Mouse (Mus musculus) forebrain, embryonic 13.5 days (tissue): ENCODE results near the gene Tgfbr3l. TPM values are rescaled to one million over a fixed set of nuclear protein-coding genes. Genes with fewer than 3 reads are reported as not detected.
A peak's percentile ranks its signal among the peaks of the same experiment; 100 is the strongest.
"Not testable (repeated sequence)": the region's sequence is repeated elsewhere in the genome, so short reads cannot be mapped to it uniquely, and the experiment has no call there.

ENCODE experiments used
- ATAC-seq: fragments of 200-750 bp; cut with Nextera tagmentation; 2 replicates; pipeline ENCODE4 v1.8.0; 2017
- H3K27ac ChIP-seq: fragments of 300-500 bp; sonication (generic); 2 replicates; pipeline ENCODE4 v1.5.1; 2015; ENCODE audit warnings: inconsistent platforms, mild to moderate bottlenecking, moderate library complexity
- H3K27me3 ChIP-seq: fragments of 300-500 bp; sonication (generic); 2 replicates; pipeline ENCODE4 v1.6.1; 2015; ENCODE audit warnings: mild to moderate bottlenecking, inconsistent platforms
- H3K36me3 ChIP-seq: fragments of 300-500 bp; sonication (generic); 2 replicates; pipeline ENCODE4 v1.6.1; 2015; ENCODE audit warnings: mild to moderate bottlenecking, inconsistent platforms; ENCODE audit not compliant: poor library complexity, severe bottlenecking
- H3K4me1 ChIP-seq: fragments of 300-500 bp; sonication (generic); 2 replicates; pipeline ENCODE4 v1.6.1; 2015; ENCODE audit warnings: inconsistent platforms
- H3K4me2 ChIP-seq: fragments of 300-500 bp; sonication (generic); 2 replicates; pipeline ENCODE4 v1.6.1; 2015; ENCODE audit warnings: inconsistent platforms, mild to moderate bottlenecking, moderate library complexity
- H3K4me3 ChIP-seq: fragments of 300-500 bp; sonication (generic); 2 replicates; pipeline ENCODE4 v1.5.1; 2015; ENCODE audit warnings: mild to moderate bottlenecking, inconsistent platforms
- H3K9ac ChIP-seq: fragments of 300-500 bp; sonication (generic); 2 replicates; pipeline ENCODE4 v1.6.1; 2015; ENCODE audit warnings: mild to moderate bottlenecking, inconsistent platforms
- H3K9me3 ChIP-seq: fragments of 300-500 bp; sonication (generic); replicated peaks from 2 replicates; pipeline ENCODE4 v1.6.1; 2016; ENCODE audit warnings: inconsistent platforms
- WGBS: fragments of 180-500 bp; shearing (Covaris S2); methylation state at CpG from one replicate; pipeline ENCODE4 v1.1.7; 2015; 5-methylcytosine and 5-hydroxymethylcytosine counted together
- polyA plus RNA-seq: library from polyadenylated mRNA; unstranded; fragments of >200 nt; fragmentation: Nextera tagmentation; extraction: Ambion mirVana; gene quantifications from 2 replicates; pipeline ENCODE4 v1.2.1, GENCODE M21; 2015

Gene Tgfbr3l
- polyA plus RNA-seq, 1 experiment from 2014 or later = 4.1 TPM

GRCm38 (mm10) chr8:4239193-4239890, 8.7 kb upstream of the Tgfbr3l start:
- Histone ChIP-seq H3K4me1 (peaks cover 34% of the 10 kb centered on the region), H3K9ac (peak overlapping the region; percentile 75), H3K4me3 (peak overlapping the region; percentile 69), H3K27ac (peak overlapping the region; percentile 83), H3K9me3 (no peaks in the 10 kb centered on the region), H3K27me3 (no peaks in the 10 kb centered on the region), H3K36me3 (peaks cover 36% of the 10 kb centered on the region), H3K4me2 (peak overlapping the region; percentile 89)
- ATAC-seq = peak; percentile 28
- 14% methylated on average over 19 of the region's 19 CpGs for WGBS

GRCm38 (mm10) chr8:4245061-4245460, 3.0 kb upstream of the Tgfbr3l start:
- peaks cover 90% of the 10 kb centered on the region for H3K36me3 ChIP-seq
- no peak for ATAC-seq

GRCm38 (mm10) chr8:4245737-4246136, 2.3 kb upstream of the Tgfbr3l start:
- no peak overlapping the region for H3K27ac ChIP-seq
- peaks cover 87% of the 10 kb centered on the region for H3K36me3 ChIP-seq
- WGBS = 93% methylated on average over 12 of the region's 13 CpGs
- H3K4me3 ChIP-seq = no peak overlapping the region
- H3K9me3 ChIP-seq = no peaks in the 10 kb centered on the region
- H3K27me3 ChIP-seq = peaks cover 4% of the 10 kb centered on the region; the same call in 1 of the 2 replicates
- H3K4me1 ChIP-seq = peaks cover 24% of the 10 kb centered on the region
- no peak overlapping the region for H3K9ac ChIP-seq
- no peak for ATAC-seq
- no peak overlapping the region for H3K4me2 ChIP-seq

More at GRCm38 (mm10) chr8:4245061-4245460, 3.0 kb upstream of the Tgfbr3l start:
- 97% methylated on average over 5 of the region's 5 CpGs for WGBS
- H3K27ac ChIP-seq = no peak overlapping the region
- peaks cover 24% of the 10 kb centered on the region for H3K4me1 ChIP-seq
- no peaks in the 10 kb centered on the region for H3K9me3 ChIP-seq
- H3K4me2 ChIP-seq = no peak overlapping the region
- peaks cover 4% of the 10 kb centered on the region; the same call in 1 of the 2 replicates for H3K27me3 ChIP-seq
- no peak overlapping the region for H3K4me3 ChIP-seq
- H3K9ac ChIP-seq = no peak overlapping the region

- H3K4me2 ChIP-seq = no peak overlapping the region
- peaks cover 4% of the 10 kb centered on the region; the same call in 1 of the 2 replicates for H3K27me3 ChIP-seq
- no peak overlapping the region for H3K27ac ChIP-seq
- H3K9me3 ChIP-seq = no peaks in the 10 kb centered on the region
- ATAC-seq = no peak
- H3K4me3 ChIP-seq = no peak overlapping the region
- peaks cover 77% of the 10 kb centered on the region for H3K36me3 ChIP-seq
- H3K9ac ChIP-seq = no peak overlapping the region
- H3K4me1 ChIP-seq = peaks cover 14% of the 10 kb centered on the region
- WGBS = 91% methylated on average over 8 of the region's 8 CpGs
Measured at GRCm38 (mm10) chr8:4247241-4247640, 773 bp upstream of the Tgfbr3l start.

- Histone ChIP-seq H3K4me3 (no peak overlapping the region), H3K9ac (peak overlapping the region; percentile 51), H3K36me3 (peaks cover 57% of the 10 kb centered on the region), H3K4me1 (peaks cover 26% of the 10 kb centered on the region), H3K4me2 (no peak overlapping the region), H3K27ac (no peak overlapping the region), H3K9me3 (no peaks in the 10 kb centered on the region), H3K27me3 (peaks cover 4% of the 10 kb centered on the region; the same call in 1 of the 2 replicates)
- WGBS = 19% methylated on average over 29 of the region's 29 CpGs
- no peak for ATAC-seq
Measured at GRCm38 (mm10) chr8:4249213-4249612, 1.2 kb downstream of the Tgfbr3l start.

- Histone ChIP-seq H3K4me3 (no peak overlapping the region), H3K9ac (no peak overlapping the region), H3K4me2 (no peak overlapping the region), H3K4me1 (peaks cover 28% of the 10 kb centered on the region), H3K27ac (no peak overlapping the region), H3K9me3 (no peaks in the 10 kb centered on the region), H3K36me3 (peaks cover 56% of the 10 kb centered on the region), H3K27me3 (peaks cover 4% of the 10 kb centered on the region; the same call in 1 of the 2 replicates)
- peak; percentile 34 for ATAC-seq
- WGBS = 31% methylated on average over 26 of the region's 26 CpGs
Measured at GRCm38 (mm10) chr8:4250306-4250970, 2.4 kb downstream of the Tgfbr3l start.

GRCm38 (mm10) chr8:4252116-4252760, 4.2 kb downstream of the Tgfbr3l start:
- peak overlapping the region; percentile 69 for H3K4me2 ChIP-seq
- 46% methylated on average over 8 of the region's 8 CpGs for WGBS
- H3K36me3 ChIP-seq = peaks cover 56% of the 10 kb centered on the region
- ATAC-seq = no peak
- H3K9ac ChIP-seq = peak overlapping the region; percentile 89
- H3K9me3 ChIP-seq = no peaks in the 10 kb centered on the region
- peaks cover 4% of the 10 kb centered on the region; the same call in 1 of the 2 replicates for H3K27me3 ChIP-seq
- peak overlapping the region; percentile 93; the same call in 1 of the 2 replicates for H3K27ac ChIP-seq
- peaks cover 41% of the 10 kb centered on the region for H3K4me1 ChIP-seq
- peak overlapping the region; percentile 89 for H3K4me3 ChIP-seq

- peaks cover 50% of the 10 kb centered on the region for H3K4me1 ChIP-seq
- peak within 1 kb of the TSS; percentile 69 for H3K4me2 ChIP-seq
- H3K9ac ChIP-seq = peak within 1 kb of the TSS; percentile 89
- H3K36me3 ChIP-seq = peaks cover 50% of the 10 kb centered on the region
- under 1% methylated on average over 69 of the region's 69 CpGs for WGBS
- H3K9me3 ChIP-seq = no peaks in the 10 kb centered on the region
- peaks cover 4% of the 10 kb centered on the region; the same call in 1 of the 2 replicates for H3K27me3 ChIP-seq
- peak within 1 kb of the TSS; percentile 93 for H3K27ac ChIP-seq
- peak; percentile 88 for ATAC-seq
- peak within 1 kb of the TSS; percentile 89 for H3K4me3 ChIP-seq
Measured at GRCm38 (mm10) chr8:4252934-4253841, 5.2 kb downstream of the Tgfbr3l start, which contains the start of gene Snapc2. Snapc2 (plus strand) TSS chr8:4253080.

GRCm38 (mm10) chr8:4254001-4254400, 6.0 kb downstream of the Tgfbr3l start:
- H3K4me1 ChIP-seq = peaks cover 49% of the 10 kb centered on the region
- H3K27ac ChIP-seq = peak overlapping the region; percentile 93
- H3K36me3 ChIP-seq = peaks cover 42% of the 10 kb centered on the region
- peaks cover 3% of the 10 kb centered on the region; the same call in 1 of the 2 replicates for H3K27me3 ChIP-seq
- WGBS = 53% methylated on average over 6 of the region's 6 CpGs
- H3K9me3 ChIP-seq = no peaks in the 10 kb centered on the region
- ATAC-seq = no peak
- H3K4me2 ChIP-seq = peak overlapping the region; percentile 69
- peak overlapping the region; percentile 89 for H3K4me3 ChIP-seq
- peak overlapping the region; percentile 89 for H3K9ac ChIP-seq

- H3K4me3 ChIP-seq, H3K27ac ChIP-seq, H3K4me2 ChIP-seq, ATAC-seq, H3K9ac ChIP-seq, H3K27me3 ChIP-seq, H3K9me3 ChIP-seq: not testable (repeated sequence)
- WGBS = 89% methylated on average over 7 of the region's 7 CpGs
- Histone ChIP-seq H3K36me3 (peaks cover 40% of the 10 kb centered on the region), H3K4me1 (peaks cover 43% of the 10 kb centered on the region)
Measured at GRCm38 (mm10) chr8:4255471-4255870, 7.5 kb downstream of the Tgfbr3l start.

GRCm38 (mm10) chr8:4256911-4257310, 8.9 kb downstream of the Tgfbr3l start:
- peak overlapping the region; percentile 97 for H3K27ac ChIP-seq
- H3K4me2 ChIP-seq = peak overlapping the region; percentile 75
- H3K27me3 ChIP-seq = no peaks in the 10 kb centered on the region
- H3K36me3 ChIP-seq = peaks cover 54% of the 10 kb centered on the region
- peaks cover 40% of the 10 kb centered on the region for H3K4me1 ChIP-seq
- H3K9me3 ChIP-seq = no peaks in the 10 kb centered on the region
- ATAC-seq = no peak
- H3K4me3 ChIP-seq = peak overlapping the region; percentile 90
- peak overlapping the region; percentile 96 for H3K9ac ChIP-seq
- 56% methylated on average over 4 of the region's 4 CpGs for WGBS
